Mouse (Mus musculus) brain, embryonic 18.5 days (tissue): ENCODE results near the gene Olfr1411.

Source experiments
- DNase-seq: peaks from one replicate; pipeline ENCODE4 v3.0.0-alpha.2; 2012; ENCODE audit warnings: low read depth, low spot score

The Olfr1411 gene

DNA sequence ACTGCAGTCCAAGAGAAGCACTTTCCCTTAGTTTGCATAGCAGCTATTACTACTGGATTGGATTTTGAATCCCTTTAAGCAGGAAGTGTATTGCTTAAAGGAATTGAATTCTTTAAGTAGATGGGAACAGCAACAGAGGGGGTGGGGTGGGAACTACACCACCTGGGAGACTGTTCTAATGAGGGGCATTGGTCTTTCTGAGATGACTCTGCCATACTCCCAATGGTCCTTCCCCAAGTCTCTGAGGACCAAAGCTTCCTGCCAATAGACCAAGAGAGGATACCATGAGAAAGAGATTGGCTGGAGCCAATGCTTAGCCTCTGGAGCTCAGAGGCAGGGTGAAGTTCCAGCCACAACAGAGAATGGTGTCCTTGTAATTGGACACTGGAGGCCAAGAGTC lies at the start of gene Olfr1411:
TSS of gene Olfr1411 (plus strand) at position 301 of the 400 bp plus-strand sequence.
- no peak for DNase-seq

DNA sequence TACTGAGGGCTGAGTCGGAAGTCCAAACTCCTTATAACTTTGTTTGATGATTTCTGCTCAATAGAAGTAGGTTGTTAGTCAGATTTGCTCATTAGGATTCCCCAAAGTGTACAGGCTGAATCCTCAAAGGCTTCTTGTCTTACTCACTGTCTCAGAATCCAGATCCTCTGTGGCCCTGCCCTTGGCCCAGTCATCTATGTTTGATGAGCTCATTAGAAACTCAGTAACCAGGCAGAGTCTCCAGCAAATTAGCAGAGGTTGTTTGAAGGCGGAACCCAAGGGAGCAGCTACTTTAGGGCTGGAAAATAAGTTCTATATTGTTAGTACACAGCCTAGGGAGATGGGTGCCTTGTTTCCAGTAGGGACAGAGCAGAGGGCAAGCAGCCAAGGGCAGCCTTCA lies 48.3 kb upstream of the Olfr1411 start:
- no peak for DNase-seq

DNA sequence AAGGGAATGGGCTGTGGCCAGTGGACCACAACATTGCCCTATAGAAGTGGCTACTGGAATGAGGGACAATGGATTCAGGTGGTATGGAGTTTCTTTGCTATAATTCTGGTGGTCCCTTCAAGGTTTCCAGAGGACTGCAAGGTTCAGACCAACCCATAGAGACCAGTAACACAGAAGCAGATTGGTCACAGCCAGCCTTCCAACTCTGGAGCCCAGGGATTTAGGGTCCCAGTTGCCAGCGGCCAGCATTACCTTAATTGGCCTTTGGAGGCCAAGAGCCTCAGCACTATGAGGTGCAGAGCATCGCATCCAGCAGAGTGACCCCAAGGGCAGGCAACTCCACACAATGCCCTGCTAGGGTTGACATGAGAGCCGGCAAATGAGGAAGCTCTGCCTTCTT lies 23.2 kb upstream of the Olfr1411 start, which contains the start of gene Olfr1413:
TSS of gene Olfr1413 (plus strand) at position 301 of the 400 bp plus-strand sequence.
- no peak for DNase-seq

DNA sequence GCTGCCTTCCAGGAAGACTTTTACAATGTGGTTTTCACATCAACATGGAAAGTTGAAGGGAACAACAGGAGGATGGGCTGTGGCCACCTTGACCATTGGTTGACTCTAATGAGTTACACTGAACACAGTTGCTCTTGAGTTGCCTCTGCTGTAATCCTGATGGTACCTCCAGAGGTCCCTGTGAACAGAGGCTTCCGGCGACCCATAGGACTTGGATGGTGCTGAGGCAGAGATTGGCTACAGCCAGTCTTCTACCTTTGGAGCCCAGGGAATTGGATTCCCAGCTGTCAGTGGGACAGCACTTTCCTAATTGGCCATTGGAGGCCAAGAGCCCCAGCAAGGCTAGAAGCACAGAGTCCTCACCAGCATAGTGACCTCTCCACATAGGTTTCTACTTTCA lies 8.7 kb upstream of the Olfr1411 start, which contains the start of gene Olfr1412:
TSS of gene Olfr1412 (plus strand) at position 301 of the 400 bp plus-strand sequence.
- no peak for DNase-seq

DNA sequence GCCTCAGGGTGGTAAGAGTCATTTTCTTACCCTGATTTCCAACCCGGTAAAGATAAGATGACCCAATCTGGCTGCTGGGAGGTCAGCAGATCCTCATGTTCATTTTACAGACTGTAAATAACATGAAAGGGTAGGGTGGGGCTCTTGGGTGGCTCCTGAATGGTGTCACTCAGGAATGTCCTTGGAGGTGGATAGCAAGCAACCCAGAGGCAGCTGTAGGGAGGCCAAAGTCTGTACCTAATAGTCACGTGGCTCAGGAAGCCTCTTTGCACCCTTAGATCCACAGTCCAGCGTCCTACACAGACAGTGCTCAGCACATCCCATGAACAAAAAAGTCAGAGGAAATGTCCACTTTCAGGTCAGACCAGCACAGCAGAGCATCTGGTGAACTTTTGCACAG lies 1.8 kb downstream of the Olfr1411 start:
- no peak for DNase-seq

DNA sequence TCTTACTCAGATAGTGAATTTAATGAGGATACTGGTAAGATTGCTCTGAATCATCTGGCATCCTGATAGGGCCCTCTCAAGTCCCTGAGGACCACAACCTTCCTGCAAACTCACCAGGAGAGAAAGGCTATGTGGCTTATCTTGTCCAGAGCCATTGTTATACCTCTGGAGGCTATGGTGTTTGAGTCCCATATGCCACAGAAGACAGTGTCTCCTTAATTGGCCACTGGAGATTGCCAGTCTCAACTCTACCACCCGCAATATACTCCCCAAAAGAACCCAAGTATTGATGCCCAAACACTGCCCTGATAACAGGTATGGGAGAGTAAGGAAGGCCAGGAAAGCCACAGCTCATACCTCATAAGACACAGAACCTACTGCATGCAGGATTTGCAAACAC lies 11.3 kb downstream of the Olfr1411 start, which contains the start of gene Olfr1410:
TSS of gene Olfr1410 (plus strand) at position 301 of the 400 bp plus-strand sequence.
- DNase-seq: no peak

DNA sequence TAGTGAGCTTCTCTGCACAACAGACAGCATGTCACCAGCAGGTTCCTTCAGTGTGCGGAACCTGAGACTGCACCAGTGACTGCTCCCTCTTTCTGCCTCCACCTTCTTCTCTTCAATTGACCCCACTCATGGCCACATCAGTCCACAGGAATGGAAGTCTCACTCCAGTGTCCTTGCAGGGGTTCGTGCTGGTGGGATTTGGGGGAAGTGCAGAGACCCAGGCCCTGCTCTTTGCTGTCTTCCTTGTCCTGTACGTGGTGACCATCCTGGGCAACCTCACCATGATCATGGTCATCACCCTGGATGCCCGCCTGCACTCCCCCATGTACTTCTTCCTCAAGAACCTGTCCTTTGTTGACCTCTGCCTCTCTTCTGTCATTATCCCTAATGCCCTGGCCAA lies 13.5 kb downstream of the Olfr1411 start:
- no peak for DNase-seq

DNA sequence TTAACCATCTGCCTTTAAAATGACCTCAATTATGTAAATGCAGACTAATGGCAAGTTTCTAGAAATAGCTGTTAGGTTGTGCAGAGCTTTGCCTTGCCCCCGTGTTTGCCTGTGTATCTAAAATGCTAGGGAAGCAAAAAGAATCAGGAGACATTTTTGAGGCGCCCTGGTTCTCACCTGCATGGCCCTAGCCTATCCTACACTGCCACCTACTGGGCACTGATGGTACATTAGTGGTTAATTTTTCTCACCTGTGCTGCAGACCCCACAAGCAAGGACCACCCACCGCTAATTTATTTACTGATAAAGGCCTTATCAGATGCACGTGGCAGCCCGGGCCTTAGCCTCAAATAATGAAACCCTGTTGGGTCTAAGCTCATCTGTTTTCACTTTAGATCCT lies 16.8 kb downstream of the Olfr1411 start:
- peak; percentile 10 for DNase-seq

DNA sequence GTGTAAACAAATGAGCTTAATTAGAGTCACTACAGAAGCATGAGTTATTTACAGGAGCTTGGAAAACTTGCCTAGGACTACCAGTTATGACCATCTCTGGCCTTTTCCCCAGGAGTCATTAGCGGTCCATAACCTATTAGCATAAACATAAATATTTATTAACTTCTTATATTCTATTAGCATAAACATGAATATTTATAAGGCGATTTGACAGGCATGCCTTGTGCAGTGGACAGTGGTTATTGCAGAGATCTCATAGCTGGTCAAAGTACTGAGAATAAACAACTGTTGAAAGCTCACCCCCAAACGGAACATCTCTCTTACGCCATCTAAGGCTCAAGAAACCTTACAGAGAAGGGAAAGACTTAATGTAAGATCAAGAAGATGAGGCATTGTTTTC lies 19.0 kb downstream of the Olfr1411 start:
- no peak for DNase-seq

DNA sequence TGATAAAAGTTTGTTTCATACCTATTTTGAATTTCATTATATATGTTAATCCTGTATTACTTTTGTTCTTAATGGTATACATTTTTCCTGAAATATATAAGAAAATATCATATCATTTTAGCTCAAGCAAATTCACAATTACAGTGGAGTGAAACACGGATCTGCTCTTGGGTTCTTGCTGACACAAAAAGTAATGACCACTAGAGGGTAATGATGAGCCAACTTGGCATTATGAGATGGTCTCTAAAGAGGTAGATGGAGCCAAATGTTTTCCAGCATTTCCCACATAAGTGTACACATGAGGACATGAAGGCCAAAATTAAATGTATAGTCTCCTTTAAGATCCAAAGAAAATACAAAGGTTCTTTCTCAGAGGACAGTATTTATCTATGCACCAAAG lies 20.3 kb downstream of the Olfr1411 start:
- DNase-seq: peak; percentile 22

DNA sequence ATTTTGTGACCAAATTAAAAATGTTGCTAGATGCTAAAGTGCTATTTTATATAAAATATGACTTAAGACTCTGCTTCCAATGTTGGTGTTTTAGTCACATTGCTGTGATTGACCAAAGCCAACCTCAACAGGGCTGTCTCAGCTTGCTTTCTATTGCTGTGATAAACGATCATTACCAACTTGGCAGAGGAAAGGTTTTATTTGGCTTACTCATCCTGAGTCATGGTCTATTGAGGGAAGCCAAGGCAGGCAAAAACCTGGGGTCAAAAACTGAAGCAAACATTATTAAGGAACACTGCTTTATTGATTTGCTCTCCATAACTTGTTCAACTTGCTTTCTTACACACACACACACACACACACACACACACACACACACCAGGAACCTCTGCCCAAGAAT lies 21.8 kb downstream of the Olfr1411 start:
- DNase-seq: no peak

DNA sequence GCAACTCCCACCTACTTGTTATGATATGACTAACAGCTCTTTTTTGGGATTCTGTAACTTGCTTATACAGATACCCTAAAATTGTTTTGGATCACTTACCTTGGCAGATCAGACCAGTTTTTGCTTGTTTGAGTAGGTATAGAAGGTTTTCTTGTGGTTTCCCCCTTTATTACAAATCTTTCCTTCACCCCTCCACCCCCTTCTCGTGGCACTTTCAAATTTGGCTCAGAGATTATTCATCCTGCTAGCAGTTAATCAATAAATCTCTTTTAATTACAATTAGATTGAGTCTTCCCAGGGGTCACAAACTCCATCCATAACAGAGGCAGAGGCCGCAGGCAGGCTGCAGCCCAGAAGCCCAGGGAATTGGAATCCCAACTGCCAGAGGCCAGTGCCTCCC lies 23.3 kb downstream of the Olfr1411 start, which contains the start of gene Olfr12:
TSS of gene Olfr12 (plus strand) at position 301 of the 400 bp plus-strand sequence.
- DNase-seq: no peak

DNA sequence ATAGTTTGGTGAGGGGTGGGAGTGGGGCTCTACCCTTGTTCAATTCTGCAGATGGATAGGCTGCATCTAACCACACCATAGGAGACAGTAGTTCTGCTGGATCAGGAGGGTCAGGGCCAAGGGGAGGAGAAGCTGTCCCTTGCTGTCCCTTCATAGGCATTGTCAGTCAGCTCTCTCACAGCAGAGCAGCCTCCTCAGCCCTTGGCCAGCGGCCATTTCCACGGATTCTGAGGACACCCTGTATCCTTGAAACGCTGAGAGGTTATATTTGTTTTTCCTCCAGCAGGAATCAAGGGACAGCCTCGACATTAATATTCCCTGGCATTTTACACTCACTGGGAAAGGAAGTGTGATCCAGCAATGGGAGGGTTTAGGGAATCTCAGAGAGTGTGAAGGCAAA lies 24.1 kb downstream of the Olfr1411 start:
- no peak for DNase-seq

DNA sequence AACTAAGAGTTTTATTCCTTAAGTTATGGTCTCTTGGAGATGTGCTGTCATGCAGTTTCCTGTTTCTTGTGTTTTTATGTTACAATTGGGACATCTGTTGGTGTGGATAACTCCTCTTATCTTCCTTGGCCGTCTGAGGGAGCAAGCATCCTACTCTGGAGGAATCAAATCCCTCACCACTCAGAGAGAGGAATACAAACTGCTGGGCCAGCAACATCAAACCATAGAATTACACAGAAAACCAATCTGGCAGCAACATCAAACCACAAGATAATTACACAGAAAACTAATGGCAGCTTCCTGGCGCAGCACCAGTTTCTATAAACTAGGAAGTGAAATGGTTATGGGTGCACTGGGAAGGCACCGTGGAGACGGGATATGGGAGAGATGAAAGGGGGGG lies 34.0 kb downstream of the Olfr1411 start:
- no peak for DNase-seq

DNA sequence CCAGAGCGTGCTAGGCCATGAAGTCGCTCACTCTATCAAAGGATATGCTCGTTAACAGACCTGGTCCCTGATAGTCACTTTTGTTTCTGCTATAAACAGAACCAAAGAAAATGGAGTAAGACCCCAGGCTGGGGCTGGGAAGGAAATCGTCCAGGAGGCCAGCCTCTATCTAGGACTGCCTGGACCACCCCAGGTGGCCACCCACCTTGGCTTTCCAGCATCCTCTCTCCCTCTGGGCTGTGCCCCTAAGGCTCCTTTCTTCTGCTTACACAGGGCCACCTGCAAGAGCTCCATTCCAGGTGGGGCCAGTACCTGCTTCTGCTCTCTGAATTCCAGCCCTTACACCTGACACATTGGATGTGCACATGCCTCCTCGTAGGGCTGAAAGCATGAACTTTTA lies 38.0 kb downstream of the Olfr1411 start:
- no peak for DNase-seq

DNA sequence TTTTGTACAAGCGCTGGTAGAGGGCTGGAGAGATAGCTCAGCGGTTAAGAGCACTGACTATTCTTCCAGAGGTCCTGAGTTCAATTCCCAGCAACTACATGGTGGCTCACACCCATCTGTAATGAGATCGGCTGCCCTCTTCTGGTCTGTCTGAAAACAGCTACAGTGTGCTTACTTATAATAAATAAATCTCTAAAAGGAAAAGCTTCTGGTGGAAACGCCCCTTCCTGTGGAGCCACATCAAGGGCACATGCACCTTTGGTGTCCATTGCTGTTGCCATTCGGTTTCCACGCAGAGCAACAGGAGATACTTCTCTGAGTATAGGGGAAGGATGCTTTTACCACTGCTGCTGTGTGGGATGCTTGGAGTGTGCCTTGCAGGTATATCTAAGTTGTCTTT lies 38.7 kb downstream of the Olfr1411 start:
- no peak for DNase-seq

DNA sequence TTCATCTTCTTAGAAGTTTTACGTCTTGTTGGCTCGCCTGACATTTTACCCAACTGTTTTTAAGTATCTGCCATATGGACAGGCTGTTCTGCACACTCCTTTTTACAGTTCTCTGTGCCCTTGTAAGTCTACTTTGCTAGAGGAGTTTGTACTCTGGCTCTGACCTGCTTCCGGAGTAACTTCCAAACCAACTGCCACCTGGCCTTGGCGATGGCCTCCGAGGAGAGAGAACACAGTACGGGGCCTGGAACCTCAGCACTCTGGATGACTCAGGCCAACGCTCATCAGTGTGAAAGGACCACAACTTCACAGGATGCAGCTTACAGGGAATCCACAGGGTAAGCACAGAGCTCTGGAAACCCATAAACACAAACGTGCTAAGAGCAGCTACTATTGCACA lies 39.5 kb downstream of the Olfr1411 start:
- no peak for DNase-seq

DNA sequence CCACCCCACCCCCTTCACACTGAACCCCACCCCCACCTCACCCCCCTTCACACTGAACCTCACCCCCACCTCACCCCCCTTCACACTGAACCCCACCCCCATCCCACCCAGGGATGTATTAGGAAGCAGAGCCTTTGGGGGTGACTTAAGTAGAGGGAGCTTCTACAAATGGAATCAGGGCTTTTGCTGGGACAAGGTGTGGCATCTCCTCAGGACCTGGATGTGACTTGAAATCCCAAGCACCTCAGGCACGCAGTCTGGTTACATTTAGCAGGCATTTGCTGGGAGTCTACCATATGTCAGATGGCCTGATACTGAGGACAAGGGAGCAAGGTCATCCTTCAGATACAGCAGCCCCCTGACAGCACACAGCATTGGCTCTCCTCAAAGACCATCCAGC lies 40.4 kb downstream of the Olfr1411 start:
- no peak for DNase-seq

DNA sequence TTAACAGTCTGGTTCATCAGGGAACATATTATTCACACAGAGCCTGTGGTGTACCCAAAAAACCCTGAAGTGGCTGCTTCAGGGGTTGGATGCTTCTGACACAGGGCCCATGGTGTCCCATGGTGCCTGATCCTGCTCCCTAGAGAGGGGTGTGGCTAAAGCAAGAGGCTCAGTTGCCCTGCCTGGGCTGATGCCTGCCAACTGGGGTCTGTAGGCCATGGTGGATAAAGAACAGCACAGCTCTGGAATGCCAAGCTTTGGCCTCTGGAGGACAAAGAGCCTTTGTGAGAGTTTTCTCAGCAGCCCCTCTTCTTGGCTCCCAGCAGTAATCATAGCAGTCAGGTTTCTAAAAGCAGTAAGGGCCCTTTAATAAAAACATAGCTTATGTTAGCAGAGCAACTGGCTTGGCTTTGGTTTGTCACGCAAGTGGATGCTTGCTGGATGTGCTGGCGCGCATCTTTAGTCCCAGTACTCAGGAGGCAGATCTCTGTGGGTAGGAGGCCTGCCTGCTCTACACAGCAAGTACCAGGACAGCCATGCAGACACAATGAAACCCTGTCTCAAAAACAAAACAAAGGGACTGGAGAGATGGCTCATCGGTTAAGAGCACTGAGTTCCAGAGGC lies 40.9 kb downstream of the Olfr1411 start:
- no peak for DNase-seq

DNA sequence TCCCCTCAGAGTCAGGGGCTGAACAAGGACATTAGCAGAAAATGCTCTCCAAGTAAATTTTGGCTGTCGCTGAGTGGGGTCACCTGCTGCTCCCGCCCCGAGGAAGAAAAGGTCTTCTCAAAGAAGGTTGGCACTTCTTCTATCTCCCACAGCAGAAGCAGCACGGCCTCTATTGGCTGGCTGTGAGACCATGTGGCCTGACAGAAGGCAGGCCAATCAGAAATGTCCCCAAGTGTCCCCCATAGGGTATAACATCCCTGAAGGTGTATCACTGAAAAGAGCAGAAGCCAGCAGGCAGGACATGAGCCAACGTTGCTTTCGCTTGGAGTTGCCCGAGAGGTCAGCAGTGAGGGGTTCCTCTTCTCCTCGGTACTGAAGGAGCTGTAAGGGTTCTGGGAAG lies 41.8 kb downstream of the Olfr1411 start:
- no peak for DNase-seq

DNA sequence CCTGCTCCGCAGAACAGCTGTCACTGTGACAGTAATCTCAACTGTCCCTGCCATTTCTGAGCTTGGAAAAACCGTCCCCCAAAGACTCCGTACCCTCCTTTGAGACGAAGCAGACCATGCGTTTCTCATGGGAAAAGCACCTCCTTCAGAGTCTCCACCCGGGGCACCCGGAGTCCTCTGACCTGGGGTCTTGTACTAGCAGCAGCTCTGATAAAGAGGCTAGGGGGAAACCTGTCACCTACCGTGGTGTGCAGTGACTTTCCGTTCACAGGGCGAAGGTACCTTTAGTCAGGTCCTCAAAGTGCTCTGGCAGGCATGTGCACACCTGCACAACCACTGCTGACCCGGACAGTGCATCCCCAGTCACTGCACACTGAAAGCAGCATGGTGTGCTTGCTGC lies 42.5 kb downstream of the Olfr1411 start:
- no peak for DNase-seq

DNA sequence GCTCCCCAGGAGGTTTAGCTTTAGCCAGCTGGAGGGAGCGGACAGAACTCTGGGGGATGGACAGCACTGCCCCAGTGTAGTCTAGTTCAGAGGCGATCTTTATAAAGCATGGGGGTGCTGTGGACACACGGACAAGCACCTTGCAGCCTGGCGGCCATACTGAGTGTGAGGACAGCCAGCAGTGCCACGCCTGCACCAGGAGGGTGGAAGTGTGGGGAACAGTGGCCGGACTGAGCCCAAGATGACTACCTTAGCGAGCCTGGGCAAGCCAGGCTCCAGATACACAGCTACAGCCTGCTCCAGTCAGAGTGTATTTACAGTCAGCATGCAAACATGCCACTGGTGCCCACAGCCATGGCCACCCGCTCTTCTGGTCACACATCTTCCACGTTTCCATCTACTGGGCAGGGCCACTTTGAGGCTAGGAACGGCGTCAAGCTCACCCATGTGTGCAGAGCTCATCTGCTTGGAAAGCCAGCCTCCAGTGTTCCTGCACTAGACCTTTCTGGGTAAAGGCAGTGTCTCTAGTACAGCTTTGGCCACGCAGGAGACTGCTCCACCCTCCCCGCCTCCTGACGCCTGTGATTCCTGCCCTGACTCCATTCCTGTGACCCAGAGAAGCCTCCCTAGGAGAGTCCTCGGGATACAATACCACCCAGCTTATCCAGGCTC lies 43.4 kb downstream of the Olfr1411 start:
- DNase-seq: no peak

DNA sequence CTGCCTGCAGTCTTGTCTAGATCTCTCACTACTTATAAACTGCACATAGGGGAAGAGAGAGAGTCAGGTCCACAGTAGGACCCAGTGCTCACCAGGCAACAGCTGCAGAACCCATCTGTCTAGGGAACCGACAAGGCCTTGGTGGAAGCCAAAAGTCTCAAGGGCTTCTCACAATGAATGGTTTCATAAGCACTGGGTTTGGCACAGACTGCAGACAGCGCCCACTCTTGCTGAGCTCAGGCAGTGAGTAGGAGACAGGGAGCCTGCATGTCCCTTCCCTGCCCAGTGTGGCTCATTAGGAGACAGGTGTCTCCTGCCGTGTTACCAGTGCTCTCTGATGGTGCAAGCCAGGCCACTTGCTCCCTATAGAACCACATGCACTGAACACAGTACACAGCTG lies 44.0 kb downstream of the Olfr1411 start:
- DNase-seq: no peak
